Mouse (Mus musculus) small intestine, adult 2 months (tissue): Measurements from ENCODE around the gene Rarb.

ENCODE experiments used
- CTCF ChIP-seq: fragments of 200-500 bp; IDR thresholded peaks from 2 replicates; pipeline ENCODE4 v1.5.1; 2012; ENCODE audit warnings: low read depth, mild to moderate bottlenecking, control low read depth, inconsistent platforms, low read length, moderate library complexity, mixed read lengths; ENCODE audit not compliant: insufficient replicate concordance, insufficient read length; ENCODE audit errors: extremely low read depth
- POLR2A ChIP-seq: fragments of 200-500 bp; IDR thresholded peaks from 2 replicates; pipeline ENCODE4 v1.6.1; 2012; ENCODE audit warnings: low read depth, mild to moderate bottlenecking, control low read depth, inconsistent platforms, low read length, moderate library complexity

DNA sequence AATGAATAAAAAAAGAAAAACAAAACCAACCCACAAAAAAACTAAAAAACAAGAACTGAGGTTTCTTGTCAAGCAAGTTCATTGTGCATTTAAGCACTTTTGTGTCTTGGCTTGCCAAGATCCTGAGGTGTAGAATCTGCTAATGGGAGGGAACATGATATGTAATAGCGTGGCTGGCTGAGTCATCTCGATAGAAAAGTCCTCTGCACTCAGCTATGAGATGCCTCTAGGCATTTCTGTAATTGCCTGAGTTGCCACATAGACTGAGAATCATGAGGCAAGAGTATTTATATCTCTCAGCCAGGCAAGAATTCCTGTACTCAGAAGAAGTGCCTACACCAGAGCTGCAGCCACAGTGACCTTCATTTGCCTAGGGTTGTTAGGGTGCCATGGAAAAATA is 385.8 kb downstream of the Rarb start:
- TF ChIP-seq CTCF = no peak
- TF ChIP-seq POLR2A = no peak
